Mouse (Mus musculus): ENCODE measurements at regions not wholly inside any gene's neighbourhood (a gene's known extent, or its start where the extent isn't known, plus 50 kb on each side); places are given as distances from the start of the nearest gene placed in this dataset.
A peak's percentile ranks its signal among the peaks of the same experiment; 100 is the strongest.

- Histone ChIP-seq H3K9me3 (replicated peaks) (no peaks in the 10 kb centered on the region), H3K4me3 (no peak overlapping the region), H3K36me3 (no peaks in the 10 kb centered on the region), H3K27ac (replicated peaks) (peak overlapping the region; percentile 47), H3K4me1 (peaks cover 17% of the 10 kb centered on the region), H3K27me3 (ENCODE audit: low read depth, poor library complexity, severe bottlenecking) (no peaks in the 10 kb centered on the region)
- WGBS: 86% methylated on average over 10 of the region's 10 CpGs
- DNase-seq (ENCODE audit: low spot score): no peak
These were observed 592.0 kb downstream of the Ttll7 start for GRCm38 (mm10) chr3:147444005-147444763.

- DNase-seq (ENCODE audit: low spot score): no peak
- no peaks in the 10 kb centered on the region for H3K36me3 ChIP-seq
- no peaks in the 10 kb centered on the region for H3K9me3 ChIP-seq (replicated peaks)
- 87% methylated on average over 5 of the region's 5 CpGs for WGBS
- H3K27ac ChIP-seq (replicated peaks): no peak overlapping the region
- H3K4me1 ChIP-seq: peaks cover 17% of the 10 kb centered on the region
- no peak overlapping the region for H3K4me3 ChIP-seq
- H3K27me3 ChIP-seq (ENCODE audit: low read depth, poor library complexity, severe bottlenecking): no peaks in the 10 kb centered on the region
These were observed 593.1 kb downstream of the Ttll7 start for GRCm38 (mm10) chr3:147445066-147445844.

GRCm38 (mm10) chr3:147445884-147446283, 593.7 kb downstream of the Ttll7 start:
- Histone ChIP-seq H3K4me3 (no peak overlapping the region), H3K36me3 (no peaks in the 10 kb centered on the region), H3K27ac (replicated peaks) (no peak overlapping the region), H3K9me3 (replicated peaks) (no peaks in the 10 kb centered on the region), H3K27me3 (ENCODE audit: low read depth, poor library complexity, severe bottlenecking) (no peaks in the 10 kb centered on the region), H3K4me1 (peaks cover 17% of the 10 kb centered on the region)
- WGBS: 86% methylated on average over 8 of the region's 8 CpGs
- no peak for DNase-seq (ENCODE audit: low spot score)

GRCm38 (mm10) chr3:147452176-147452575, 600.0 kb downstream of the Ttll7 start:
- WGBS: 77% methylated on average over 4 of the region's 4 CpGs
- no peaks in the 10 kb centered on the region for H3K27me3 ChIP-seq (ENCODE audit: low read depth, poor library complexity, severe bottlenecking)
- H3K4me1 ChIP-seq: no peaks in the 10 kb centered on the region
- DNase-seq (ENCODE audit: low spot score): no peak
- no peak overlapping the region for H3K4me3 ChIP-seq
- no peak overlapping the region for H3K27ac ChIP-seq (replicated peaks)
- no peaks in the 10 kb centered on the region for H3K36me3 ChIP-seq
- no peaks in the 10 kb centered on the region for H3K9me3 ChIP-seq (replicated peaks)

DNA sequence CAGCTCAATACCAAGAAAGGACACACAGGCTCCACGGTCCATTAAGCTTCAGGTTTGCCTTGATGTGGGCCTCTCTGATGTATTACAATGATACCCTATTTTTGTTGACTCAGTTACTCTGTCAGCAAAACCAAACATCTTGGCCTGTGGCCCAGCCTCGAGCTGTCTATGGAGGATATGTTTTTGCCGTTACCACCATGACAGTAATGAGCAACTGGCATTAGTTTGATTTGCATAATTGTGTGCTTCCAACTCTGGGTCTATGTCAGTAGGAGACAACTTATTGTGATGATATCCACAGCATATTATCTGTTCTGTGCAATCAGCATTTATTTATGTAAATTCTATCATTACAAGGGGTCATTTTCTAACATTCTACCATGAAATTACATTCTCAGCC, 603.2 kb downstream of the Ttll7 start:
- Histone ChIP-seq H3K27ac (replicated peaks) (no peak overlapping the region), H3K4me1 (peaks cover 7% of the 10 kb centered on the region), H3K4me3 (no peak overlapping the region), H3K27me3 (ENCODE audit: low read depth, poor library complexity, severe bottlenecking) (no peaks in the 10 kb centered on the region), H3K36me3 (no peaks in the 10 kb centered on the region), H3K9me3 (replicated peaks) (no peaks in the 10 kb centered on the region)
- 90% methylated on average over 3 of the region's 3 CpGs for WGBS
- no peak for DNase-seq (ENCODE audit: low spot score)

DNA sequence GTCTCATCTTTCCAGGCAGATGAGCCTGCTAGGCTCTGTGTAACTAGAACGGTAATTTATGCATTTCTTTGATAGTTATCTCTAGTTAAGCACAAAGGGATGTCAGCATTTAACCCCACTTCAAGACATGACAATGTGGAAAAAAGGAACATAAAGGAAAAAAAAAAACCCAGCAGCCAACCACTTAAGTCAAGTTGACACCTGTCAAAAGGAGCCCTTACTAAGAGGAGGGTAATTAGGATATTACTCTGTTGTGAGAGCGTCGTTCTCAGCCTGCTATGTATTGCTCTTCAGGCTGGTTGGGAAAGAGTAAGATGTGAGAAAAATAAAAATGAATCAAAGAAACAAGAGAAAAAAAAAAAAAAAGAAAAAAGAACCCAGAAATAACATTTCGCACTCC, 604.1 kb downstream of the Ttll7 start:
- DNase-seq (ENCODE audit: low spot score): no peak
- WGBS: 78% methylated on average over 4 of the region's 4 CpGs
- no peaks in the 10 kb centered on the region for H3K9me3 ChIP-seq (replicated peaks)
- no peaks in the 10 kb centered on the region for H3K36me3 ChIP-seq
- H3K27me3 ChIP-seq (ENCODE audit: low read depth, poor library complexity, severe bottlenecking): no peaks in the 10 kb centered on the region
- peaks cover 7% of the 10 kb centered on the region for H3K4me1 ChIP-seq
- no peak overlapping the region for H3K4me3 ChIP-seq
- H3K27ac ChIP-seq (replicated peaks): no peak overlapping the region

- WGBS: 43% methylated on average over 4 of the region's 4 CpGs
- H3K4me1 ChIP-seq: peaks cover 7% of the 10 kb centered on the region
- DNase-seq (ENCODE audit: low spot score): no peak
- H3K9me3 ChIP-seq (replicated peaks): no peaks in the 10 kb centered on the region
- H3K27ac ChIP-seq (replicated peaks): peak overlapping the region; percentile 23; the same call in 1 of the 2 replicates
- H3K4me3 ChIP-seq: no peak overlapping the region
- H3K36me3 ChIP-seq: no peaks in the 10 kb centered on the region
- H3K27me3 ChIP-seq (ENCODE audit: low read depth, poor library complexity, severe bottlenecking): no peaks in the 10 kb centered on the region
These were observed 605.9 kb downstream of the Ttll7 start for GRCm38 (mm10) chr3:147458115-147458514.

DNA sequence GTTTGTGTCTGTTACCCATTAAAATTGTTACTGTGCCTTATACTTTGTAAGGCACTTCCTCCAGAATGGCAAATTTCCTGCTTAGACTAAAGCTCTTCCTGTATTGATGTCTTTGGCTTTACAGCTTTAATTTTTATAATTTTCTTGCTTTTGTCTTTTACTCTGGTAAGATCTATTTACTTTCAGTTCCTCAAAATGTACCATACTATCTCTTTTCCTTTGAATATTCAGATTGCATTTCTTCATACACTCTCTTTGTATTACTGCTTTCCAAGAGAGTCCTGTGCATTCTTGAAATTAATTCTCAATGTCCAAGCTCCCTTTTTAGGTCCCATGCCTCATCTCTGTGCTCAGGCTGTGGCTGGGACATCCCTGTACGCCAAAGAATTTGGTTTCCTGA, 627.7 kb downstream of the Ttll7 start:
- Histone ChIP-seq H3K9me3 (replicated peaks) (no peaks in the 10 kb centered on the region), H3K27me3 (ENCODE audit: low read depth, poor library complexity, severe bottlenecking) (no peaks in the 10 kb centered on the region), H3K4me3 (no peak overlapping the region), H3K4me1 (no peaks in the 10 kb centered on the region), H3K27ac (replicated peaks) (no peak overlapping the region), H3K36me3 (no peaks in the 10 kb centered on the region)
- WGBS: 89% methylated on average over 1 of the region's 1 CpGs
- no peak for DNase-seq (ENCODE audit: low spot score)
